Mouse (Mus musculus): Measurements from ENCODE around the gene Nmt1.

GRCm38 (mm10) chr11:103042828-103043227 lies 14.8 kb downstream of the Nmt1 start:
- no peak for TF ChIP-seq CTCF (IDR thresholded peaks at IDR 0.05)
- TF ChIP-seq EP300 (IDR thresholded peaks at IDR 0.05; ENCODE audit: insufficient read depth, low read depth, low read length), result no peak
- TF ChIP-seq POLR2A (IDR thresholded peaks at IDR 0.05; ENCODE audit: insufficient read depth, low read depth, low read length), result no peak
